Mouse (Mus musculus) skeletal muscle tissue, adult 2 months (tissue): ENCODE results near the gene Psmd3.
A peak's percentile ranks its signal among the peaks of the same experiment; 100 is the strongest.
"Not testable (repeated sequence)": the region's sequence is repeated elsewhere in the genome, so short reads cannot be mapped to it uniquely, and the experiment has no call there.

ENCODE experiments used
- DNase-seq: peaks from one replicate; pipeline ENCODE4 v3.0.0-alpha.2; 2012; ENCODE audit warnings: low read depth, low spot score

Psmd3 gene

DNA sequence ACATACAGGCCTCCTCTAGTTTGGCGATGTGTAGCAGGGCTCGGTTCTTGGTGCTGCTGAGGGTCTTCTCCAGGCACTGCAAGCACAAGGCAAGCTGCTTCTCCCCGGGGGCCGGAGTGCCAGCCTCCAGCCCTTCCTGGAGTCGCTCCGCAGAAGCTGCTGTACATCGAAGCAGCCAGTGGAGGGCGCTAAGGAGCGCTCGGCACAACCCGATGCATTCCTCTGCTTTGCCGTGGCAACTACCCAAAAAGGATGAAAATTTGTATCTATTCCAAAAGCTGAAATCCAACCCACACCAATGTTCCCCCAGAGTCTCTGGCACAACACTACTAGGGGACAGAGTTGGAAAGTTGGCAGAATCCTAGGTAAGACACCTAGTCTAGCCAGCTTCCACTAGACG is 35.5 kb downstream of the Psmd3 start:
- peak; percentile 87 for DNase-seq

DNA sequence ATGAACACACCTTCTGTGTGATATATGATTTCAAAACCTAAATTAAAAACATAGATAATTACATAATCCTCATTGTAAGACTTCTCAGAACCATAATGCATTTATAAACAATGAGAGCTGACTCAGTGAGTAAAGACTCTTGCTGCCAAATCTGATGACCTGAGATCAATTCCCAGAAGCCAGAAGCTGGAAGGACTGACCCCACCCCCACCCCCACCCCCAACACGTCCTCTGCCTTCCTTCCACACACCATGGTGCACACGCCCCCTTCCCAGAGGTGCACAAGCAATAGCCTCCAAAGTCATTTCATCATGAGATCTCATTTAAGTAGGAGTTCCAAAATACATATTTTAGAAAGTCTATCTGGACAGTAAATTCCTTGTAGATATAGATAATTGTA is 38.4 kb downstream of the Psmd3 start:
- DNase-seq = no peak

GRCm38 (mm10) chr11:98721458-98722226 is 39.3 kb downstream of the Psmd3 start:
- DNase-seq = peak; percentile 90

DNA sequence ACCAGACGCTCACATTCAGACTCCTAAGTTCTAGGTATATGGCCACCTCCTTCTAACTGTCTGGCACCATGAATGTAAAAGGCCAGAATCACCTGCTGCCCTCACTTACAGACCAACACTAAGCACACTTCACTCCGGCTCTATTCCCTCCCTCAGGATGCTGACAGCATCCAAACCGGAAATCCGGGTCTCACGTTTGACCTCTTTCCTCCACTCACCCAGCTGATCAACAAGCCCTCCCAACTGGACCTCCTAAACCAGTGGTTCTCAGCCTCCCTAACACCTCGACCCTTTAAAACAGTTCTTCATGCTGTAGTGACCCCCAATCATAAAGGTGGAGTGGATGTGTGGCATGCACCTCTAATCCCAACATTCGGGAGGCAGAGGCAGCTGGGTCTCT is 40.7 kb downstream of the Psmd3 start:
- no peak for DNase-seq

- DNase-seq = no peak
Measured at GRCm38 (mm10) chr11:98725926-98726506, 43.7 kb downstream of the Psmd3 start.

DNA sequence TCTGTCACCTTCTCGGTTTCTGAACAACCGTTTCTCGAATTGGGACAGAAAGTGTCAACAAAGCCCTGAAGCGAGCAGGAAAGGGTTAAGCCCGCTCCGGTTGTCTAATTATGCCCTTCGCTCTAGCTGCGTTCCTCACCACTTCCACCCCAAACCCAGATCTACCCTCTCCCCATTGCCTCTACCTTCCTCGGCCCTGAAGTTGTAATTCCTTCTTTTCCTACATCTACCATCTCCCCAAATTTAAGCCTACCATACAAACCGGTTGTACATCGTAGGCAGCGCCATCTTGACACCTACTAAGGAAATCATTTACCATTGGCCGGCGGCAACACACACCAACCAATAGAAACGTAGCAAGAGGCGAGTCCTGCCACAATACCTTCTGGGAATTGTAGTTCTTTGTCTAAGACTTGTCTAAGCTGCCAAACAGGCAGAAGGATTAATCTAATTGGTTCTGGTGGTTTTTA is 46.8 kb downstream of the Psmd3 start, which contains the start of gene Med24:
Gene Med24, minus strand, starts transcription at position 317 of the 470 bp plus-strand sequence.
- peak; percentile 86 for DNase-seq

GRCm38 (mm10) chr11:98730727-98731126 is 48.4 kb downstream of the Psmd3 start:
- no peak for DNase-seq

- no peak for DNase-seq
Measured at GRCm38 (mm10) chr11:98731134-98731533, 48.8 kb downstream of the Psmd3 start.

GRCm38 (mm10) chr11:98734020-98734419 is 51.7 kb downstream of the Psmd3 start:
- no peak for DNase-seq

GRCm38 (mm10) chr11:98735111-98735510 is 52.8 kb downstream of the Psmd3 start:
- no peak for DNase-seq

DNA sequence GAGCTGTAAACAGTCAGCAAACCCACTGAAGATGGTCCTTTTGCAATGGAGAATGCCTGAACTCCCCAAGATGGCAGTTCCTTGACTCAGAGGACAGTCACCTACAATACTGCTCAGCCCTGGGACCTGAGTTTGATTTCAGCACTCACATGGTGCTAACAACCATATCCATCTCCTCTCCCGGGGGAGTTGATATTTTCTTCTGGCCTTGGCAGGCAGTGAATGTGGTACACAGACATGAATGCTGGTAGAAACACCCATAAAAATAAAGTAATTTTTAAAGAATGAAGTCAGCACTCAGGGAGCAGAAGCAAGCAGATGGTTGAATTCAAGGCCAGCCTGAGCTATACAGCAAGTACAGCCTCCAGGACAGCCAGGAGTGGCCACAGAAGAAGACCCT is 53.8 kb downstream of the Psmd3 start:
- no peak for DNase-seq

GRCm38 (mm10) chr11:98737220-98737619 is 54.9 kb downstream of the Psmd3 start:
- not testable (repeated sequence) for DNase-seq

DNA sequence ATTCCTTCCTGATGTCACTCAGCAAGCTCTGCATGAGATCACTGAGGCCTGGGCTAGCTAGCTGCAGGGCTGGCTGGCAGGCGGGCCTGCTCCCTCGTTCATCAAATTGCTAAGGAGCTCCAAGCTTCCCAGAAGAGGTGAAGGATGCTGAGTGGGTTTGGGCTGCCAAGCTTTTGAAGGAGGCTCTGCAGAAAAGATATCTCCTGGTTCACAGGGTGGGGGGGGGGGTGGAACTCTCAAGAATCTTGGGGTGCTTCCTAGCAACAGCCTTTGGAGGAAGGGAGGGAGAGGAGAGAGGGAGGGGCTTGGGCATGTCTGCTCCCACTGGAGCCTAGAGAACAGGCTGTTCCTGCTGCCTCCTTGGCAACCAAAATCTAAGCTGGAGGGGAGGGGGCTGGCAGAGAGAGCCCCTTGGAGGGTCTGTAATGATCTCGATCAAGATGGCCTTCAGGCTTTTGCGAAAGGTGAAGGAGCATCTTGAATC is 56.1 kb downstream of the Psmd3 start:
- no peak for DNase-seq

GRCm38 (mm10) chr11:98738925-98739324 is 56.6 kb downstream of the Psmd3 start:
- no peak for DNase-seq

- DNase-seq = no peak
Measured at GRCm38 (mm10) chr11:98740026-98740392, 57.7 kb downstream of the Psmd3 start.

DNA sequence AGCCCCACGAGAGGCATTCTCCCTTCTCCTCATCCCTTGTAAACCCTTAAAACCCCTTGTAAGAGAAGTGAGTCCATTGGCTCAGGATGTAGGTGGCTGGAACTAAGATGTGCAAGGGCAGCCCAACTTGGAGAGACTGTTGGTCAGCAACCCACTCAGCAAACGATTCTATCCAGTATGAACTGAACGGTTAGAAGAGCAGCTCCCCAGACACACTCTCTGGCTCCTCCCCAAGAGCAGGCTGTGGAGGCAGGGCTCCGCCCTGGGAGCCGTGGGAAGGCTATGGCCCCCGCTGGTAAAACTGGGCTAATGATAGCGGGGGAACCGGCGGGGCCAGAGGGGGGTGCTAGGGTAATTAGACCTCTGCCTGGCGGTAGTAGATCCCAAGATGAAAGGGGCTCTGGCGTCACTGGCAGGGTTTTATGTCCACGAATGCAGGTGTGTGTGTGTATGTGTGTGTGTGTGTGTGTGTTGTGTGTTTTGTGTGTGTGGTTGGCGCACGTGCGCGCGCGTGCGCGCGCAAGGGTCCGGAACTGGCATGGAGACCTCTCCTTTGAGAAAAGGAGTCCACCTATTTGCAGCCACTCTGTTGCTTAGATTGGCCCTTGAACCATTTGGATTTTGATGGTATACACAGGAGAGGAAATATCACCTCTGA is 58.2 kb downstream of the Psmd3 start, which contains the start of gene Thra:
Gene Thra, plus strand, starts transcription at position 246 of the 658 bp plus-strand sequence.
- no peak for DNase-seq

DNA sequence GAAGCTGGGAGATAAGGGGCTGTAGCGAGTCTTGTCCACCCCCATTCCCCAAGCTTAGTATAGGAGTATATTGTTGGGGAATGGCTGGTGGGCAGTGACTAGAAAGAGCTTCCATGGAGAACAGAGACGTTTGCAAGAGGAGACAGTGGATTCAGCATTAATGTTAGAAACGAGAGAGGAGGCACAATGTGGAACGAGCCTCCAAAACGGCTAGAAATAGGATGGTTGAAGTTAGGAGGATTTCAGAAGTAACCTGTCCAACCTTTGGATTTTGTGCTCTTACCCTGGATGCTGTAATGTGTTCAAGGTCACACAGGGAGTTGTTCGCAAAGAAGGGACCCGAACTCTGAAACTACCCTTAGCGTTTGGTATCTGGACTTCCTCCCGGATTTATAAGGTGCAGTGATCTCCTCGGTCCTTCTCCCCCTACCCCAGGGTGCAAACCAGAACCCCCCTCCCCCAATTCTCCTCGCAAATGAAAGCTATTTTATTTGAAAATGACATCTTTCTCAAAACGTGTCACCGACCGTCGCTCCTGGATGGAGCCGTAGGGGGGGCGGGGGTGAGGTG is 58.8 kb downstream of the Psmd3 start:
- no peak for DNase-seq

GRCm38 (mm10) chr11:98741622-98742396 is 59.5 kb downstream of the Psmd3 start:
- no peak for DNase-seq

DNA sequence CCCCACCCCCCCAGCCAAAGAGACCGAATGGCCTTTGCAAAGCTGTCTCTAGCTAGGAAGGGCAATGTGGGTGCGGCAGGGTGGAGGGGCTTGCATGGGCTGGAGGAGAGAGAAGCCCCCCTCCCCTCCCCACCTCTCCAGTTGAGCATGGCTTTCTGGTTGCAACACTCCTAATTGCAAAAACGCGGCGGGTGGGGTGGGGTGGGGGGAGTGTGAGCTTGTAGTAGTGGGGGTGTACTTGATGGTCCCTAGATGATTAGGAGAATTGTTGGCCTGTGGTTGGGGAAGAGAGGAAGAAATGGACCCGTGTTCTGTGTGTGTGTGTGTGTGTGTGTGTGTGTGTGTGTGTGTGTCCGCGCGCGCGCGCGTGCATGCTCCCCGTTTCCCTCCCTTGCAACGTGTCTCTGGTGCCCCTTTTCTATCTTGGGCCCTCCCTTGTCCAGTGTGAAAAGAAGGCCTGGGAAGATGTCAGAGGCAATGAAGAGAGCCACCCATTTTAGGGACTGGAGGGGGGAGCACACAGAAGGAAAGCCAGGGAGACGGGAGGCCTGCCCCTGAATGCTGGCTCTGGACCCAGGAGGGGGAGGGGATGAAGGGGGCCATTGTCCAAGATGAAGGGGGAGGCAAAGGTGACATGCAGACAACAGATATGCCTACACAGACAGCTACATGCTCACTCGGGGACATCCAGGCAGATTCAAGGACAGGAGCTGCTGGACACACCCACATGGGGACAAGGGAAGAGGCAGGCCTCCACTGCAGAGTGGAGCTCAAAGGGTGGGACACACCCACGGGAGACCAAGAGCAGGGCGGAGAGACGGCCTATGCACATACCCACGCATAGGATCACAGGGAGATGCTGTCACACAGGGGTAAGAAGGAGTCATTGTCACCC is 60.3 kb downstream of the Psmd3 start:
- DNase-seq = no peak

DNA sequence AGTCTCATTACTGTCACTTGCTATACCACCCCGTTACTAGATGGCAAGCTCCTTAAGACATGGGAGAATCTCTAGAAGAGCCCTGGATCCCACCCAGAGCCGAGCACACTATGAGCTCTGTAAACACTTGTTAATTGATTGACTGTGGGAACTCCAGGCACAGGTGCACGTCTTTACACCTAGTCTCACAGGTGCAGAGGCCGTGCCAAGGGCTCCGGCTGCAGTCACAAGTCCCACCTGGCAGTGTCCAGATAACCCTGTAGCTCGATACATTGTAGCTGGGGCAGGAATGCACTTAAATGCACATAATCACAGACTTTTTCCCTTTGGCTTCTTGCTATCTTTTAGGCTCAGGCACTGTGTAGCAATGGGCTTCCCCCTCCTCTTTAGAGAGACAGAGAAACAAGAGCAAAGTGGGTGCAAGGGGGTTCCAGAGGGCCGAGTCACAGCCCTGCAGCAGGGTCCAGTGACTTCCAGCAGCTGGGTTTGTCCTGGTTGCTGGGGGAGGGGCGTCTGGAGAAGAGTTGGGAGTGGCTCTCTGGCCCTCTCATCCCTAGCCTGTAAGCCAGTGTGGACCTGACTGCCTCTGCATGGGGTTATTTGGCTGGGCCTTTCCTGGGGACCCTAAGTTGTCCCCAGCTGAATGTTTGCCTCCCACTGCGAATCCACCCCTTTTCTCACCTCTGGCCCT is 61.4 kb downstream of the Psmd3 start:
- DNase-seq = no peak
